Mouse (Mus musculus) cerebellum, postnatal 14 days (tissue): Measurements from ENCODE around the gene Pex6.

Experiments used
- DNase-seq, 2 experiments: peaks; one replicate each; pipeline ENCODE4 v3.0.0; 2021; ENCODE audit warnings: mixed read lengths in 2 of 2

Pex6 gene

DNA sequence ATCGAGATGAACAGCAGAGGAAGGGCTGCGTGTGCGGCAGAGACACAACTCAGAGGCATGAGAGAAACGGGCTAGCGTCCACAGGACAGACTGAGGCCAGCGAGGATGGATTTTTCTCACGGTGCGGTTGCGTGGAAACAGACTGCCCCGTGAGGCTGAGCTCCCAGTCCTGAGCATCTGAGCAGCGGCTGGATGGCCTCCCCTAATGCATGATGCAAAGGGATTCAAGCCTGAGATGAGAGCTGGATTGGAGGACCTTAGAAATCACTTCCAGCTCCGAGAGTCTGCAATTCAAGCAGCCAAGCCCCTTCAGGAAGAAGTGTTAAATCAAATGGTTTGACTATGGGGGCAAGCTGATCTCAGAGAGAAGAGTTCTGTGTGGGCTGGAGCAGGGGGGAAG, 9.8 kb upstream of the Pex6 start:
- DNase-seq: no peak

DNA sequence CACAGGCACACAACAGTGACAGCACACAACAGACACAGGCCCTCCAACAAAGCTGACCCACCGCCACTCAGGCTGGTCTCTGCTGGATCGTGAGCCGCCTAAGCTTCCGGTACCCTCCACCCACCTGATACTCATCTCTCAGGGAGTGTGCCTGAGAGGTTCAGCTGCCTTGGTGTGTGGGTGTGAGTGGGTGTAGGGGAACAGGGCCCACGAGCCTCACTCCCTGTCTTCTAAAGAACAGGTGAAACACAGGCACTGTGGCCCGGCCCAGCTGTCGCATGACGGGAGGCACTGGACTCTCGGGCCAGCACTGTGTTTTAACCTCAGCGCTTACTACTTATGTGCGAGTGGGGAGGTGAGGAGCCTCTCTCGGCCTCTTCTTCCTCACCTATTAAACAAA, 9.2 kb upstream of the Pex6 start:
- DNase-seq: no peak

DNA sequence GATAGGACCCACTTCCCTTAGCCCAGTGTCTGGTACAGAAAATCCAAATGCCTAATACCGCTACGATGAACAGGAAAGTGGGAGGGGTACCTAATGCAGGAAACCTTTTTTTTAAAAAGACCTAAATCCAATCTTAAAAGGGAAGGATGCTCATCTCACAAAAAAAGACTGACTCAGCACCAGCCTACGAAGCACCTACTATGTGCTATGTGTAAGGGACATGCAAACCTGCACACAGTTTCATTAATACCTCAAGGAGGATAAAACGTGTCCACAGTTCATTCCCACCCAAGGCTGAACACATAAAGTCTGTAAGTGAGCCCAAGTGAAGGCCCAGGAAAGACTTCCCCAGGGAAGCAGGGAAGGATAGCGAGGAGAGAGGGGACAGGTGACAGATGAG, 8.8 kb upstream of the Pex6 start:
- DNase-seq: no peak

DNA sequence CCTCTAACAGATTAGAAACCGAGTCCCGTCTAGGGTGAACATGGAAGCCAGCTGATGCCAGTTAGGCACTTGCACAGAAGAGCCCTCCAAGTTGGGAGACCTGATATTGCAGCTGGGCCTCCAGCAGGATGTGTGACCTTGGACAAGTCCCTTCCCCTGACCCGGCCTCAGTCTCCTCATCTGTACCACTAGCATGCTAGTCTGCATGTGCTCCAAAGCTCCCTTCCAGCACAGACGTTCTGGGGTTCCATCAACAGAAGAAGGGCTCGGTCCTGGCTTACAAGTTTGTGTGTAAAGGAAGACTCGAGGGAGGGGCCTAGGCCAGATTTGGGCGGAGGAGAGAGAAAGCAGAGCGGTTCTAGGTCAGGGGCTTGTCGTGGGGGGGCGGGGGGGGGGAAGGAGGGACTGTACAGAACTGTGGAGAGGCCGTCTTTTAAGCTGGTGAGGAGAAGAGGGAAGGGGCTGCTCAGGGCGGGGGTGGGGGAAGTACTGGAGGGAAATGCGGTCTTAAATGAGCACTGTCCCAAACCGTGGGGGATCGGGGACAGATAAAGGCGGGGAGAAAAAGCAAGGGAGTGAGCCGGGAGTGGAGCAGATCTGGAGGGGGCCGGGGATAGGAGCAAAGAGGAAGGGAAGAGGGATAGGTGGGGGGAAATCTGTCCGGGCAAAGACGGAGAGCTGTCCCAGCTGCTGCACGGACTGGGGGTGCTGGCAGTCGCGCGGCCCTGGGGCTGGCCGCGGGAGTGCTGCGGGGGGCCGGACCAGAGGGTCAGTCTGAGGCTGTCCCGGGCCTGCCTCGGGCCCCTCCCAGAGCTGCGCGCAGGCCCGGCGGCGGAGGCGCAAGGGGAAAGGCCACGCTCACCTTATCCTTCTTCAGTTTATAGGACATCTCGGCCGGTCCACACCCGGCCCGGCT, 7.0 kb upstream of the Pex6 start:
- DNase-seq: peak; percentile 33 to 47

DNA sequence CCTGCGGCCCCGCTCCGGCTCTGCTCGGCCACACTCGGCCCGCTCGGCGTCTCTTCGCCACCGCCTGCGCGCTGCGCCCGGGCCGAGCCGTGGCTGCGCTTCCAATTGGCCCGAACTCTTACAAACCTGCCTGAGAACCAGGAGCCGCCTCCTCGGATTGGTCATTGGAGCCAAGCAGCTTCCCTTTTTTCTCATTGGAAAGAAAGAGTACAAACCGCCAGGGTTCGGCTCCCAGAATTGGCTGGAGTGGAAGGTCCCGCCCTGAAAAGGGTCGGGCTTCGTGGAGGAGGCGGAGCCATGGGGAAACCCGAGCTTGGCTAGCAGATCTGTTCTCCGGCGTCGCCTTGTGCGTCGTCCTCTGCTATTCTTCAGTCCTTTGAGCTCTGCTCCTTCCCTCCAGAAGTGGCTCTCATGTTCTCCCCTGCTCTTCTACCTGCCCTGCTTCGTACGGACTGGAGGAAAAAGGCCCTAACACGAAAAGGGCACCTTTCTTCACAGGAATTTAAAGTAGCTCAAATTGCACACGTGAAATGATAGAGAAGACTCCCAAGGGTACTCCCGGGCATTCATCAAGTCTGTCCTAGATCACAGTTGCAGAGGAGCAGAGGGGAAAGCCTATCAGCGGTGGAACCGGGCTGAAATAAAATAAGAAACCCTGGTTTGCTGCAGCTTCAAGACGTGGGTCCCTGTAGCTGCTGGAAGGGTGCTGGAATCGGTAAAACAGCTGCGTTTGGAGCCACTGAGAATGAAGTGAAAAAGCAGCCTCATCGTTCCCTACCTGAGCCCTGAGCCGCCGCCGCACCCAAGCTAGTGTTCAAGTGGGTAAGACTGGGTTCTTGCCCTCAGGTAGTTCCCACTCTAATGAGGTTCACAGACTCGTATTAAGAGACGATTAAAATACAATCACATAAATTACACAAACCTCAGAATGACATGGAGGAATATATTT, 6.1 kb upstream of the Pex6 start, which contains the start of gene Ppp2r5d:
TSS of gene Ppp2r5d (minus strand) at position 225 of the 949 bp plus-strand sequence.
- peak; percentile 95 for DNase-seq

DNA sequence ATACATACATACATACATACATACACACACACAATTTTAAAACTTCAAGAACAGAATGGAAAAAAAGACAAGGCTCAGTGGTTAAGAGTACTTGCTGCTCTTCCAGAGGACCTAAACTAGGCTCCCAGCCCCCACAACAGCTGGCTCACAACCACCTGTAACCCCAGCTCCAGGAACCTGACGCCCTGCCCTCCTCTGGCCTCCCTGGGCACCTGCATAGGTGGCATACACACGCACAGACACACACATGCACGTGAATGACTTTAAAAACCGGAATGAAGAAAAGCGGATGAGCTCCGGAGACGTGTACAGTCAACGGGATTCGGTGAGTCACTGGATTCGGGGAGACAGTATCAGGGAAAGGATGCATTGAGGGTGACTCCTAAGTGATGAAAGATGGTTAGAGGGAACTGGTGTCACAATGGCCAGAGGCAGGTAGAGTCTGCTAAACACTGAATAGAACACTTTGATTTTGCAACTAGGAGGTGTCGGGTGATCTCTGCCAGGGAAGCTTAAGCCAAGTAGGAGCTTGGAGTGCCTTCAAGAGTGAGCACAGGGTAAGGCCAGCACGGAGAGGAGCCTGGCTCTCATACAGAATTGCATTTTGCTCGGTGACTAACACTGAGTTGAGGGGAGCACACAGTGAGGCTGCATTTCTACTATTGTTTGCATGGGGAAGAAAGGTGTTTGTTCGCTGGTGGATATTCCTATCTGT, 4.7 kb upstream of the Pex6 start:
- no peak for DNase-seq

DNA sequence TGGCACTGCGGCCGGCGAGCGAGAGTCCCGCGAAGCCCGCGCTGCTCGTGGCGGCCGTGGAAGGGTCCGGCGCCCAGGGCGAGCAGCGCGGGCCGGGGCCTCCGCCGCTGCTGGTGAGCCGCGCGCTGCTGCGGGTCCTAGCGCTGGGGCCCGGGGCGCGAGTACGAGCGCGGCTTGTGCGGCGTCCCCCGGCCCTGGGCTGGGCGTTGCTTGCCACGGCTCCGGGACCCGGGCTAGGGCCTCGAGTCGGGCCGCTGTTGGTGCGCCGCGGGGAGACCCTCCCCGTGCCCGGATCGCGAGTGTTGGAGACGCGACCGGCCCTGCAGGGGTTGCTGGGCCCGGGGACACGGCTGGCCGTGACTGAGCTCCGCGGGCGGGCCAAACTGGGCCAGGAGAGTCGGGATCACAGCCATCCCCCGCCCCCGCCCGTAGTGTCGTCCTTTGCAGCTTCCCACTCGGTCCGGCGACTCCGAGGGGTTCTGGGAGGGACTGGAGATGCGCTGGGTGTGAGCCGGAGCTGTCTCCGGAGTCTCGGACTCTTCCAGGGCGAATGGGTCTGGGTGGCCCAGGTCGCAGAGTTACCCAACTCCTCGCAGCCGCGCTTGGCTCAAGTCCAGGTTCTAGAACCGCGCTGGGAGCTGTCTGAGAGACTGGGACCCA, 479 bp downstream of the Pex6 start:
- DNase-seq: peak; percentile 55 to 70

DNA sequence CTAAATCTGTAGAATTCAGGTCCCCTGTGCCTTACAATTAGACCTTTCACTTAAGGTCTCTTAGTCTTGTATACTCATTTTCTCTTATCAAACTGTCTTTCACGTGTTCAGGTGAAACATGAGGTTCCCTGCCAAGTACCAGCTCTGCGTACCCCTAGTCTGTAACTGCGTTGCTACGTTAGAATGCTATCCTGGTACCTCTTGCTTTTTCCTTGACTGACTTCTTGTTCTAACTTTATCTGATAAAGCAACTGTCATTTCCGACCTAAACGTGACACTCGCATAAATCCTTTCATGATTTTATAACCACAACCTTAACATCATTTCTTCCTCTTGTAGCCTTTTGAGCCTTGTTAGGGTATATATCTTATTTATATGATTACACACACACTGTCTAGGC, 1.2 kb downstream of the Pex6 start:
- DNase-seq: no peak

DNA sequence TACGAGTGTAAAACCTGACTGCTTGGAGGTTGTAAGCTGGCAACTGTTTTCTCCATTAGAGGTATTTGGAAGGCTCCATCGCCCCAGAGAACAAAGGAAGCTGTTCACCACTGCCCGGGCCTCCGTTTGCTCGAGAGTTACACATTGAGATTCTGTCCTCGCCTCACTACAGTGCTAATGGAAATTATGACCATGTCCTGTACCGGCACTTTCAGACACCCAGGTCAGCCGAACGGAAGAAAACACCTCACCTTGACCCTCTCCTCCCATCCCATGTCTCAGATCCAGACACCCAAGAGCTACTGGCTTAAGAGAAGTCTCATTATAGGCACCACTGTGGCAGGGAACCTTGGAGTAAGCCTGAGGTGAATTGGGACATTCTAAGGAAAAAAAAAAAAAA, 2.6 kb downstream of the Pex6 start:
- DNase-seq: no peak

DNA sequence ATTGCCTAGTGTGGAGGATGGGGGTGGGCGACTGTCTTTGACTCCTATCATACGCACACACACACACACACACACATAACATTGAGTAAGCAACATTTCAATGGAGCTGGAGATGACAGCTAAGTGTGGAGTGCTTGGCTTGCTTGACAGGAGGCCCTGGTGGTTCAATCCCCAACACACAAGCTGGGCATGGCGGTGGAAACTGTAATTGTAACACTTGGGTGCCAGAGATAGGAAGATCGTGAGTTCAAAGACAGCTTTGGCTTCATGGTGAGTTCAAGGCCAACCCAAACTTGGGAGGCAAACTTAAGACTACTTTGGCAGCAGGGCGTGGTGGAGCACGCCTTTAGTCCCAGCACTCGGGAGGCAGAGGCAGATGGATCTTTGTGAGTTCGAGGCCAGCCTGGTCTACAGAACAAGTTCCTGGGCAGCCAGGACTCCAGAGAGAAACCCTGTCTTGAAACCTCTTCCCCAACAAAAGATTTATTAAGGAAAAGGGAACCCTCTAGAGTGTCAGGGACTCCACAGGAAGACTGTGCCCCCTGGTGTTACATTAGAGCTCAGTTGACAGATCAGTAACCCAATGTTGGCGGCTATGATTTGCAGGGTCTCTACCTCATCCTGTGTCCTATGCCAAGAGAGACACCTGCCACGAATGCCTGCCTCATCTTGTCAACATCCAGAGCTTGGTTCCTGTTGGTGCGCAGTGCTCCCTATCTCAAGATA, 3.7 kb downstream of the Pex6 start:
- DNase-seq: peak; percentile 30 to 51

DNA sequence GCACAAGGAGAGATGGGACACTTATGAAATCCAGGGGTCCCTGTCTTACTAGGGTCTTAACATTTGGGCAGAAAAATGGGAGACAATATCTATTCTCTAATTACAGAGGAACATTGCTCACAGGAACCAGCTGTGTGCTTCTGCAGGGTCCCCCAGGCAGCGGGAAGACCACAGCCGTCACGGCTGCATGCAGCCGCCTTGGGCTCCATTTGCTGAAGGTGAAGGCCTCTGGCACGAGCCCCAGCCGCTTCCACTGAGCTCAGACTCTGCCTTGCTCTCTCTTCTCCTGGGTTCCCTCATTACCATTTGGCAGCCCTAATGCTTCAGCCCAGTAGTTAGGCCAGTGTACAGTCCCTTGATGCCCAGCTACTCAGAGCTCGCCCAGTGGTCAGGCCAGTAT, 9.8 kb downstream of the Pex6 start:
- no peak for DNase-seq

DNA sequence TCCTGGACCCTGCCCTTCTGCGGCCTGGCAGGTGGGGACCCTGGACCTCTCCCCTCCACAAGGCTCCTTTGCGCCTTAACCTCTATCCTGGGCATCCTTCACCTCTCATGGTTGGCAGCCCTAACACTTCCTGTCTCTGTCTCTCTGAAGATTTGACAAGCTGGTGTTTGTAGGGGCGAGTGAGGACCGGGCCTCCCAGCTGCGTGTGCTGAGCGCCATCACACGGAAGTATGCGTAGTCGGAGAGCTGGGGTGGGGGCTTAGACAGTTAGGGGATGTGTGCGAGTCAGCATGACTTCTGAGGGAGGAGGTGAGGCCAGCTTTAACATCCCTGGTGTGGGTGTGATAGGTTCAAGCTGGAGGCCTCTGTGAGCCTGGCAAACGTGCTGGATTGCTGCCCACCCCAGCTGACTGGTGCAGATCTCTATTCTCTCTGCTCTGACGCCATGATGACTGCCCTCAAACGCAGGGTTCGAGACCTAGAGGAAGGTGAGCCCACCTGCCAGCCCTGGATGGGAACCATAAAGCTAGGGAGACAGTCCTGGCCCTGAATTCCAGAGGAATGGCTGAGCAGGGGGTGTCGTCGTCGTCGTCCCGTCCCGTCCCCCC, 13.3 kb downstream of the Pex6 start:
- peak; percentile 42 to 60 for DNase-seq

DNA sequence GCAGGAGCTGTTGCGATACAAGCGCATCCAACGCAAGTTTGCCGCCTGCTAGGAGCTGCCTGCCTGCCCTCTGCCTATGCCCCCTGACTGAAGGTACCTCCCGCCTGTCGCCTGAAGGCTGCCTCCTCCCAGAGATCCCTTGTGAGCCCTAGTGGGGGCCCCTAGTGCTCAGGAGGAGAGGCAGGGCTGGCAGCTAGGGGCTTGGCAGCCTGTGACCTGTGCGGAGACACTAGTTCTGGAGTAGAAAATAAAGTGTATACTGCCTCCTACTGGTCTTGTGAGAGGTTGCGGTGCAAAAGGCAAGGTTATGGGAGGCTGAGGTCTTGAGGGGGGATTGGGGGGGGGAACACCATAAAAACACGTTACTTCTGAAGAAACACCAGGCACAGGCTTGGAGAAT, 14.0 kb downstream of the Pex6 start:
- peak; percentile 56 to 74 for DNase-seq

DNA sequence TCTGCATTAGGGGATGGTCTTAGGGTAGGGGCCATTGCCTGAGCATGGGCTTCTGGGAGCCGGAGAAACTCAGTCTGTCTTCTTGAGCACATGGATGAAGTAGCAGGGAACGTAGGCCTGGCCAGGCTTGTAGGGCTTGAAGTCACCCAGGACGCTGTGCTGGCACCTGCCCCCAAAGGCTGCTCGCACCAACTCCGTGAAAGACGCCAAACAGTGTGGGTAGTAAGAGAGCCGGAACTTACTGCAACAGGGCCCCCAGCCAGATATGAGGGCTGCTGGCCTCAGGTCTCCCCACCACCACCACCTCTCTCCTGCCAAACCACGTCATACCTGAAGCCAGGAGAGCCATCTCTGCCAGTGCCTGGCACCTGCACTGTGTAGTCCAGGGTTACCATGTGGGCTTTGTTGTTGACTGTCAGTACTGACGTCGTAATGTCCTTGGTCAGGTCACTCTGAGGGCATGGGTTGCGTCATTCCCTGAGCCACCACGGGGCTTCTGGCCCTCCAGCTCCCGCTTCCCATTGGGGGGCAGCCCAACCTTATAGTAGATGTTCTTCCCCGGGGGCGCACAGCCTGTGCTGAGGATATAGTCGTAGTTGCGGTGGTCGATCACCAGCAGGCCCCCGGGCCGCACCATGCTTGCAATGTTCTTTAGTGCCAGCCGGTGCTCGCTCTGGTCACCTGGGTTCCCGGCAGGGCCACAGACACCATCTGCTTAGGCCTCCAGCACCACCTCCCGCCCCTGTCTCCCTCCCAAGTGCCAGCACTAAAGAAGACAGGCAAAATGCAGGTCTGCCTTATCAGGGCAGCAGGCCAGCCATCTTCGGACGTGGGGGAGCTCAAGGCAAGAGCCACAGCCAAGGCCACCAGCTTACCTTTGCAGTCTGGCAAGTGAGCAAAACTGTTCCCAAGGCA, 14.7 kb downstream of the Pex6 start:
- peak; percentile 81 to 83 for DNase-seq

DNA sequence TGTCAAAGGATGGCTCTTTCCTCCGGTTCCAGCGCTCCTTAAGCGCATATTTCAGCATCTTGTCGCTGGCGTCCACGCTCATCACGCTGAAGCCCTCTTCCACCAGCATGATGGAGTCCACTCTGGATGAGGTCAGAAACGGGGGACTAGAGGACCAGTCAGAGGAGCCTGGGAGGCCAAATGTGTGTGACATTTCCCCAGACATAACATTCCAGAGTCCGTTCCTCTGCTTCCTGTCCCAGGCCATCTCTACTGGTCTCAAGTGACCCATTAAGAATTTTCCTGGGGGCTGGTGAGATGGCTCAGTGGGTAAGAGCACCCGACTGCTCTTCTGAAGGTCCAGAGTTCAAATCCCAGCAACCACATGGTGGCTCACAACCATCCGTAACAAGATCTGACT, 16.0 kb downstream of the Pex6 start:
- DNase-seq: no peak

DNA sequence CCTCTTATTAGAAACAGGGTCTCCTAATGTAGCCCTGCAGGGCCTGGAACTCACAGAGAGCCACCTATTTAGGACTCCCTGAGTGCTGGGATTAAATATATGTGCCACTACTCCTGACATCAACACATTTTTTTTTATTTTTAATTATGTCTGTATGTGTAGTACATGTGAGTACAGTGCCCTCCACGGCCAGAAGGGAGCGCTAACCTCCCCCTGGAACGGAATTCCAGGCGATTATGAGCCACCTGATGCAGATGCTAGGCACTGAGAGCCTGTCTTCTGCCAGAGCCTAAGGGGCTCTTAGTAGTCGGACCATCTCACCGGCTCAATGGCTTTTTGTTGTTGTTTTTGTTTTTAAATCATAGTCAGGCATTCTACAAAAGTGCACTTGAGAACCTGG, 16.8 kb downstream of the Pex6 start:
- peak; percentile 51 to 80 for DNase-seq

DNA sequence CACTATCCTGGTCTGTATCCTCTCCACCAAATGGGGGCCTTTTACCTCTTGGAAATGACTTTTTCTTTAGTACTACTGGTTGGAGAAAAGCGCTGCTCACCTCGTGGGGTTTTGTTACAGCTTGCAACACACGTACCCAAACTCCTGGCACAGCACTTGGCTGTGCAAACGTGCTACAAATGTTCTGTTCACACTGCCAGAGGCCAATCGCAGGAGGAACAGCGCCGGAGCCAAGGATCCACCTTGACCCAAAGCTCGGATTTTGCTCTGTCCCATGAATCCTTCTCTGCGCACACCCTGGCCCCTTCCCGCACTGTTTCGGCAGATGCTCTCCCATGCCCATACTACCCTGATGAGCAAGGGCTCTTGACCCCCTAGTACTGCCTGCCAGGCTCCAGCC, 17.2 kb downstream of the Pex6 start:
- DNase-seq: no peak

DNA sequence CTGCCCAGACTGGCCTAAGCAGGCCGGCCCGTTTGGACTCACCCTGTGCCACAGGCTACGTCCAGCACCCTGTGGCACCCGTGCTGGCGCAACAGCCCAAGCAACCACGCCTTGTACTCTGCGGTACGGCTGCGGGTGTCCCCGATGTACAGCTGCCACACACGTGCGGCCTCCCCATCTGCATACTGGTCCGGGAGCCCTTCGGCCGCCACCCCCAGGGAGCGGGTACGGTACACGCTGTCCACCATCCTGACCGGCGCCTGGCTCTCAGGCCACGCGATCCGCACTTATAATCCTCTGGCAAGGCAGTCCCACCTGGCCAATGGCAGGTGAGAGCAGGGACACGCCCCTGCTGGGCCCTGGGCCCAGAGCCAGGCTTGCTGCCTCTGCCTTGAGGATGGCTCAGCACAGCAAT, 17.6 kb downstream of the Pex6 start, which contains the start of gene Gnmt:
TSS of gene Gnmt (minus strand) at position 265 of the 415 bp plus-strand sequence.
- peak; percentile 92 to 93 for DNase-seq

DNA sequence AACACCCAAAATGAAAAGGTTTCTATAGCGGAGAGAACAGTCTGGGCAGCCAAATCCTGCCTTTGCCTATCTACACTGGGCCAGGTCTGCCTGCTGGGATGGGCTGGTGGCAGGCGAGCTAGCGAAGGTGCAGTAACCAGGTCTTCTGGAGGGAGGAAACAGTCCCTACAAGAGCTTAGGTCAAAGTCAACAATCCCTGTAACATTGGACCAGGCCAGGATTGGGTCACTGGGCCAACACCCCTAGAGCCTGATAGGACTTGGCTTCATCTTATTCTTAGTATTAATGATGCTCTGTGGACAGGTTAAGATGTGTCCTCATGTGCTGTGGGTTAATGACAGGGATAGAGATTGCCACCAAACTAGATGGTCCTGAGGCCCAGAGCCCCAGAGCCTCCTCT, 22.8 kb downstream of the Pex6 start:
- DNase-seq: no peak

DNA sequence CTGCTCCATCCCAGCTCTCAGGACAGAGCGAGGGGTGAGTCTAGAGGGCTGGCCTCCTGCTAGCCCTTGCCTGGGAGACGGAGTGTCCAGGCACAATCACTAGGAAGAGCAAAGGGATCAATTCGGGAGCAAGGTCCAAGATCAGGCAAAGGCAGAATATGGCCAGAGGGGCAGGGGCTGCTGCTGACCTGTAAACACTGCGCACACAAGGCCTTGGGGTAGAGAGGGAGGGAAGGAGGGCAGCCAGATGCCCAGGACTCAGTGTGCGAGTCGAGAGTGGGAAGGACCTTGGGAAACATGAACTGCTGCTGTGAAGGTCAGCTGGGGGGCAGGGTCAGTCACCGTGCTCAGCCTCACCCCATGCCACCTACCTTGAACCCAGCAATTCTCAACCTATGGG, 24.0 kb downstream of the Pex6 start:
- no peak for DNase-seq
